Mouse (Mus musculus) hindbrain, postnatal 0 days (tissue): Measurements from ENCODE around the gene Zbtb5. TPM values are rescaled to one million over a fixed set of nuclear protein-coding genes. Genes with fewer than 3 reads are reported as not detected.

Experiments used
- ATAC-seq: fragments of 200-750 bp; cut with Nextera tagmentation; 2 replicates; pipeline ENCODE4 v1.8.0; 2017; ENCODE audit warnings: mild to moderate bottlenecking, moderate TSS enrichment, moderate library complexity
- DNase-seq: peaks from one replicate; pipeline ENCODE4 v3.0.0-alpha.2; 2015; ENCODE audit warnings: low spot score
- H3K27ac ChIP-seq: fragments of 300-500 bp; sonication (generic); 2 replicates; pipeline ENCODE4 v1.5.1; 2014; ENCODE audit warnings: mild to moderate bottlenecking
- H3K27me3 ChIP-seq: fragments of 300-500 bp; sonication (generic); 2 replicates; pipeline ENCODE4 v1.6.1; 2014; ENCODE audit warnings: low read length, mixed read lengths; ENCODE audit not compliant: insufficient read depth
- H3K36me3 ChIP-seq: fragments of 300-500 bp; sonication (generic); 2 replicates; pipeline ENCODE4 v1.6.1; 2014; ENCODE audit warnings: low read length, mixed read lengths; ENCODE audit not compliant: insufficient read depth
- H3K4me1 ChIP-seq: fragments of 300-500 bp; sonication (generic); 2 replicates; pipeline ENCODE4 v1.6.1; 2014; ENCODE audit warnings: antibody characterized with exemption, low read length, mixed read lengths; ENCODE audit not compliant: insufficient read depth
- H3K4me2 ChIP-seq: fragments of 300-500 bp; sonication (generic); 2 replicates; pipeline ENCODE4 v1.6.1; 2014; ENCODE audit warnings: low read depth, mild to moderate bottlenecking, low read length, moderate library complexity, mixed read lengths
- H3K4me3 ChIP-seq: fragments of 300-500 bp; sonication (generic); 2 replicates; pipeline ENCODE4 v1.5.1; 2014; ENCODE audit warnings: low read length
- H3K9ac ChIP-seq: fragments of 300-500 bp; sonication (generic); replicated peaks from 2 replicates; pipeline ENCODE4 v1.6.1; 2014; ENCODE audit warnings: mild to moderate bottlenecking, low read length, moderate library complexity, mixed read lengths
- H3K9me3 ChIP-seq: fragments of 300-500 bp; sonication (generic); 2 replicates; pipeline ENCODE4 v1.6.1; 2016; ENCODE audit warnings: low read length, mixed read lengths
- CTCF ChIP-seq: IDR thresholded peaks from 2 replicates; pipeline ENCODE4 v1.5.1; 2016; ENCODE audit warnings: antibody characterized with exemption, control low read depth, low read depth
- WGBS: fragments of 180-500 bp; shearing (Covaris S2); extraction: QIAGEN DNeasy Blood & Tissue Kit; methylation state at CpG from one replicate; pipeline ENCODE4 v1.1.7; 2014; 5-methylcytosine and 5-hydroxymethylcytosine counted together
- polyA plus RNA-seq: library from polyadenylated mRNA; unstranded; fragments of >200 nt; fragmentation: Nextera tagmentation; extraction: Ambion mirVana; gene quantifications from 2 replicates; pipeline ENCODE4 v1.2.1, GENCODE M21; 2015
- total RNA-seq: library from RNA; depleted of rRNA; stranded (reverse); fragments of >200 nt; gene quantifications from 2 replicates; pipeline ENCODE4 v1.2.3, GENCODE M21; 2014

The Zbtb5 gene
- total and polyA plus RNA-seq, 2 experiments from 2014 or later, result 29.5 to 42.1 TPM

GRCm38 (mm10) chr4:45013537-45013936 is 1.3 kb upstream of the Zbtb5 start:
- Histone ChIP-seq H3K4me2 (peak overlapping the region; percentile 71), H3K36me3 (no peaks in the 10 kb centered on the region), H3K4me1 (peaks cover 17% of the 10 kb centered on the region), H3K27ac (peak overlapping the region; percentile 74; the same call in 1 of the 2 replicates), H3K9ac (no peak overlapping the region; the same call in 1 of the 2 replicates), H3K4me3 (peak overlapping the region; percentile 52), H3K27me3 (no peaks in the 10 kb centered on the region), H3K9me3 (no peaks in the 10 kb centered on the region)
- TF ChIP-seq CTCF, result no peak
- WGBS, result 11% methylated on average over 2 of the region's 2 CpGs
- ATAC-seq (no peak), DNase-seq (no peak)

- DNase-seq, result peak; percentile 37
- no peak for ATAC-seq
- no peaks in the 10 kb centered on the region for H3K27me3 ChIP-seq
- WGBS, result 2% methylated on average over 13 of the region's 13 CpGs
- H3K4me1 ChIP-seq, result peaks cover 17% of the 10 kb centered on the region
- no peak for TF ChIP-seq CTCF
- H3K27ac ChIP-seq, result peak overlapping the region; percentile 74
- H3K36me3 ChIP-seq, result no peaks in the 10 kb centered on the region
- H3K9me3 ChIP-seq, result no peaks in the 10 kb centered on the region
- peak overlapping the region; percentile 48 for H3K9ac ChIP-seq
- peak overlapping the region; percentile 71 for H3K4me2 ChIP-seq
- peak overlapping the region; percentile 52 for H3K4me3 ChIP-seq
Observed at GRCm38 (mm10) chr4:45013031-45013431, 819 bp upstream of the Zbtb5 start.

DNA sequence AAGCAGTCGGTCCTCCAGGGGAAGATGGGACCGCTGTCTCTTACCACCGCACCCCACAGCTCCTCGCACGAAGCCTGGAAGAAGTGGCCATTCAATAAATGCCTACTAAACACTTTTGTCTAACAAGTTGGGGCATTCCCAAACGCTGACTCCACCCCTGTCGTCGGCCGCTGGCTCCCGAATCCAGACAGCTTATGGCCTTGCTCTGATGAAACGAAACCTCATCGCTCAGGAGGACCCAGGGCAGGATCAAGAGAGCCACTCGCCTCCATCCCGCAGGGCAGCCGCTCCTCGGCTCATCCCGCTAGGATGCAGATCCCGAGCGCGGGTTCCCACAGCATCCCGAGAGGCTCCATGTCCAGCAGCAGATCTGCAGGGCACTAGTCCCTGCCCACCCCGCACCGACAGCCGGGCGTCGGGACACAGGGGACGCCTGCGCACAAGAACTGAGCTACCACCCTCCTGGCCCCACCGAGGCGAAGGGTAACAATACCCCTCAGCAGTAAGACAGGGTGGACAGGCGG is 569 bp downstream of the Zbtb5 start:
- peak; percentile 64 for DNase-seq
- peak overlapping the region; percentile 92 for H3K27ac ChIP-seq
- peaks cover 17% of the 10 kb centered on the region for H3K4me1 ChIP-seq
- under 1% methylated on average over 31 of the region's 31 CpGs for WGBS
- H3K9ac ChIP-seq, result peak overlapping the region; percentile 67
- H3K27me3 ChIP-seq, result no peaks in the 10 kb centered on the region
- ATAC-seq, result peak; percentile 61
- no peak for TF ChIP-seq CTCF
- no peaks in the 10 kb centered on the region for H3K9me3 ChIP-seq
- peak overlapping the region; percentile 80 for H3K4me2 ChIP-seq
- H3K4me3 ChIP-seq, result peak overlapping the region; percentile 61
- no peaks in the 10 kb centered on the region for H3K36me3 ChIP-seq

DNA sequence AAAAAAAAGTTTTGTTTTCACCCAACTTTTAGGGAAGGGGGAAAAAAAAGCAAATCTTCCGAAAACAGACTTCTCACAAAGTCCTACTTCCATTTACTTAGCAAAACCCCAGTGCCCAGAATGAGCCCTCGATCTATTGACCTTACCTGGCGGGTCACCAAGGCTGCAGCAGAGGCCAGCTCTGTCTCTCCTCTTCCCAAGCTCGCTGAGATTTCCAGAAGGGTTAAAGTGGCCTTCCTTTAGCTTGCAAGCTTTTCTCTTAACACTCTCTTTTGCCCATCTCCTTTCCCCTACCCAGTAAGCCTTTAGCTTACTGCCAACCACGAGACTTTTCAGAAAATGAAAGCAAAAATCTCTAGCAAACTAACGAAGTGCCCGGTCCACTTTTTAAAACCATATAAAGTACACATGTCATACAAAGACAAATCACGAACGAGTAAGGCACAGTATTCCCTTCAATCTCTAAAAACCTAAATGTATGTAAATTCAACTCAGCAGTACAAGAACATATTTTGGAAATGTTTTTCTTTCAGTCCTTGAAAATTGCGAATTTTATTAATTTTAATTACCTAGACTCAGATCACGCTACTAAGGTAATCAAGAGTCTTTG is 1.3 kb downstream of the Zbtb5 start:
- Histone ChIP-seq H3K4me1 (peaks cover 17% of the 10 kb centered on the region), H3K4me3 (peak overlapping the region; percentile 61), H3K9me3 (no peaks in the 10 kb centered on the region), H3K36me3 (no peaks in the 10 kb centered on the region), H3K9ac (peak overlapping the region; percentile 67), H3K4me2 (peak overlapping the region; percentile 80), H3K27me3 (no peaks in the 10 kb centered on the region), H3K27ac (peak overlapping the region; percentile 92)
- no peak for ATAC-seq
- WGBS, result 6% methylated on average over 11 of the region's 11 CpGs
- DNase-seq, result peak; percentile 17
- no peak for TF ChIP-seq CTCF

GRCm38 (mm10) chr4:45005452-45005851 is 6.8 kb downstream of the Zbtb5 start:
- no peaks in the 10 kb centered on the region for H3K27me3 ChIP-seq
- H3K4me1 ChIP-seq, result peaks cover 7% of the 10 kb centered on the region
- no peak overlapping the region for H3K4me2 ChIP-seq
- DNase-seq (no peak), ATAC-seq (no peak)
- TF ChIP-seq CTCF, result no peak
- H3K27ac ChIP-seq, result no peak overlapping the region
- H3K4me3 ChIP-seq, result no peak overlapping the region
- no peak overlapping the region for H3K9ac ChIP-seq
- no peaks in the 10 kb centered on the region for H3K9me3 ChIP-seq
- 82% methylated on average over 3 of the region's 3 CpGs for WGBS
- H3K36me3 ChIP-seq, result no peaks in the 10 kb centered on the region

DNA sequence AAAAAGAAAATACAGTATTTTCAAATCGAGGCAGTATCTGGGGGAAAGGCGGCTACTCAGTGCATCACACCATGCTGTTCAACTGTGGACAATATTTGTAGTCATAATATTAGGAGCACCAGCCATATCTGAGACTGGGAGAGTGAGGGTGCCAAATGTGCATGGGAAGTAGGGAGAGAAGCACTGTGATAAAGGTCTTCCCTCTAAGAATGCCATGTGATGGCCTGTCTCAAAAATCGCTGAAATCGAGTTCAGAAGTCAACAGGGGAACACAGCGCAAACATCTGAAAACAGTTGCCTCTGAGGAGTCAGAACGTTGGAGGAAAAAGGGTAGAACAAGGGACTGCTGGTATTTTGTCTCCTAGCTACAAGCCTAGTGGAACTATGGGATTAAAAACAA is 12.2 kb downstream of the Zbtb5 start:
- ATAC-seq, result no peak
- WGBS, result 91% methylated on average over 6 of the region's 6 CpGs

GRCm38 (mm10) chr4:44998071-44998470 is 14.1 kb downstream of the Zbtb5 start:
- H3K27me3 ChIP-seq, result no peaks in the 10 kb centered on the region
- no peak overlapping the region for H3K4me3 ChIP-seq
- ATAC-seq, result no peak
- no peak for DNase-seq
- peaks cover 12% of the 10 kb centered on the region for H3K36me3 ChIP-seq
- TF ChIP-seq CTCF, result no peak
- H3K9me3 ChIP-seq, result no peaks in the 10 kb centered on the region
- no peak overlapping the region for H3K9ac ChIP-seq
- no peak overlapping the region for H3K27ac ChIP-seq
- WGBS, result 57% methylated on average over 3 of the region's 3 CpGs
- no peak overlapping the region for H3K4me2 ChIP-seq
- H3K4me1 ChIP-seq, result 0 out of 2 replicates have a peak, but pooled peaks cover 6% of the 10 kb centered on the region

More for the DNA sequence above, 12.2 kb downstream of the Zbtb5 start:
- Histone ChIP-seq H3K4me3 (no peak overlapping the region), H3K9ac (no peak overlapping the region), H3K4me2 (no peak overlapping the region), H3K36me3 (no peaks in the 10 kb centered on the region), H3K4me1 (0 out of 2 replicates have a peak, but pooled peaks cover 6% of the 10 kb centered on the region), H3K27ac (no peak overlapping the region), H3K9me3 (no peaks in the 10 kb centered on the region), H3K27me3 (no peaks in the 10 kb centered on the region)
- no peak for TF ChIP-seq CTCF
- no peak for DNase-seq
